ENCODE assay signal across 9 mouse cellular contexts in the genomic region with DNA sequence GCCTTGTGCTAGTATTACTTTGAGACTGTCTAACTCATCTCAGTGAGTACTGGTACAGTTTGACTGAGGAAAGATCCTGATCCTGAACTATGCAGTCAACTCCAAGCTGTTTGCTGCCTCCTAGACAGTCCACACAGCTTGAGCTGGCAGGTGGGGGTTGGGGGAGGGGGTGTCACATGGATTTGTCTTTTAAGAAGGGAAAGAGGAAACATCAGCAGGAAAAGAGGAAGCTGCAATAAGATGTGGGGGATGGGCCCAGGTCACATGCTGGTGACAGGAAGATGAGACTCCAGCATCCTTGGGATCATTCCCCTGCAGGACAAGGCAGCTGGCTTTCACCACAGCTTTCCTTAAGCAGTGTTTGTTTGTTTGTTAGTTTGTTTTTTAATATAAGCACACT. TPM values are rescaled to one million over a fixed set of nuclear protein-coding genes. Genes with fewer than 3 reads are reported as not detected.
A peak's percentile ranks its signal among the peaks of the same experiment; 100 is the strongest.
DNase-seq lines count a peak whose midpoint lies in the region; ATAC-seq and TF ChIP-seq lines count a peak whose summit lies in the region.
"Had no signal": no experiment of that assay in that cellular context is flagged by ENCODE, and none has a peak within 500 bp of the region (broad histone marks: within the 10 kb centered on the region; RNA-seq: fewer than 3 reads in every experiment).

No protein-coding gene starts in this region.

- no peak overlapping the region for H3K9ac ChIP-seq in lung, embryonic 14.5 days
- H3K9ac ChIP-seq: forebrain, embryonic 15.5 days had no signal

- no peaks in the 10 kb centered on the region for H3K36me3 ChIP-seq in G1E (replicated peaks)
- no peaks in the 10 kb centered on the region for H3K36me3 ChIP-seq in lung, embryonic 14.5 days (ENCODE audit: insufficient read depth)
- H3K36me3 ChIP-seq: forebrain, embryonic 15.5 days had no signal

- H3K4me3 ChIP-seq in G1E (ENCODE audit: low read depth, low read length): no peak overlapping the region
- no peak overlapping the region for H3K4me3 ChIP-seq in bone marrow, adult 2 months (replicated peaks; ENCODE audit: control insufficient read depth, low read depth, low read length)
- H3K4me3 ChIP-seq in lung, embryonic 14.5 days (ENCODE audit: low read depth, low read length): no peak overlapping the region
- H3K4me3 ChIP-seq: forebrain, embryonic 15.5 days had no signal

- TF ChIP-seq POLR2A in bone marrow, adult 2 months (IDR thresholded peaks at IDR 0.05; ENCODE audit: borderline replicate concordance, control insufficient read depth, low read depth, low read length): no peak

- H3K27ac ChIP-seq in bone marrow, adult 2 months (ENCODE audit: control insufficient read depth, insufficient read depth, low read depth, low read length, poor library complexity): peak overlapping the region; percentile 13; the same call in 1 of the 2 replicates
- no peak overlapping the region for H3K27ac ChIP-seq in lung, embryonic 14.5 days (ENCODE audit: low read depth)

- H3K4me2 ChIP-seq in lung, embryonic 14.5 days: no peak overlapping the region
- H3K4me2 ChIP-seq: forebrain, embryonic 15.5 days had no signal

- H3K27me3 ChIP-seq in G1E (ENCODE audit: insufficient read depth, low read length): peaks cover 10% of the 10 kb centered on the region
- no peaks in the 10 kb centered on the region for H3K27me3 ChIP-seq in lung, embryonic 14.5 days (ENCODE audit: insufficient read depth, low read length)
- H3K27me3 ChIP-seq: forebrain, embryonic 15.5 days had no signal

- H3K4me1 ChIP-seq in G1E (ENCODE audit: insufficient read depth, low read depth, low read length): peaks cover 21% of the 10 kb centered on the region
- peaks cover 3% of the 10 kb centered on the region for H3K4me1 ChIP-seq in bone marrow, adult 2 months (ENCODE audit: control insufficient read depth, insufficient read depth, low read length)
- H3K4me1 ChIP-seq in lung, embryonic 14.5 days (ENCODE audit: insufficient read depth): no peaks in the 10 kb centered on the region

- TF ChIP-seq CTCF in G1E (IDR thresholded peaks at IDR 0.05; ENCODE audit: low read depth, low read length): no peak
- no peak for TF ChIP-seq CTCF in bone marrow, adult 2 months (IDR thresholded peaks at IDR 0.05; ENCODE audit: control insufficient read depth, insufficient read depth, low read length)
- TF ChIP-seq CTCF in lung, embryonic 14.5 days (IDR thresholded peaks at IDR 0.05; ENCODE audit: low read depth): no peak

- H3K9me3 ChIP-seq in G1E (replicated peaks): no peaks in the 10 kb centered on the region
- no peaks in the 10 kb centered on the region for H3K9me3 ChIP-seq in lung, embryonic 14.5 days (ENCODE audit: low read depth, low read length)
- H3K9me3 ChIP-seq: forebrain, embryonic 15.5 days had no signal

- DNase-seq in left cerebral cortex, adult 11 months (ENCODE audit: low spot score): peak; percentile 50
- DNase-seq in left cerebral cortex, adult 8-10 months (ENCODE audit: low spot score in 2 of 2): no peak
- DNase-seq in G1E (ENCODE audit: low spot score) (no peak), MN1 (ENCODE audit: low spot score) (no peak)
- peak; percentile 39 for DNase-seq in lung, embryonic 14.5 days
- no peak for DNase-seq in cerebellum, adult 11 months
- DNase-seq in cerebellum, adult 18-20 months: no peak

- peak; percentile 36; the same call in 1 of the 2 replicates for ATAC-seq in G1E (ENCODE audit: extremely low read depth, insufficient number of reproducible peaks, low FRiP score, poor library complexity, severe bottlenecking)
- no peak for ATAC-seq in lung, embryonic 14.5 days (ENCODE audit: insufficient read depth)

RNA-seq across cellular contexts. Expression of a gene that starts 8.1 kb away (rescaled TPM):
- 1 to 10 TPM; 1.9 to 6.6 (median 3.7) TPM for total RNA-seq in left cerebral cortex, adult 8-10 months (2022)
- 0.19 TPM in 1 of 2 replicates, not detected in the other for total RNA-seq in G1E (2014; fragmentation: Nextera tagmentation)
- 0.29 and 0.38 TPM in 2 replicates for total RNA-seq in G1E (2017)
- polyA plus RNA-seq in G1E (2012): 0.01 TPM in 2 replicates
- polyA plus RNA-seq in bone marrow, adult 2 months (2011; ENCODE audit: insufficient read depth, insufficient read length, low replicate concordance, missing spikeins): 3.1 and 7.3 TPM in 2 replicates
- 1.4 and 1.8 TPM in 2 replicates for polyA plus RNA-seq in lung, embryonic 14.5 days (2014; fragmentation: Nextera tagmentation; extraction: Ambion mirVana)

RNA-seq across cellular contexts. Expression of a gene that starts 39.4 kb away (rescaled TPM):
- total RNA-seq in left cerebral cortex, adult 8-10 months (2022): 10 to 100 TPM in 3 of 4 experiments, 1 to 10 TPM in 1; 8.7 to 11.5 (median 10.7) TPM
- total RNA-seq in G1E (2014; fragmentation: Nextera tagmentation) (1.7 and 3.2 TPM in 2 replicates), G1E (2017) (3.1 and 3.5 TPM in 2 replicates)
- 0.28 and 0.30 TPM in 2 replicates for polyA plus RNA-seq in G1E (2012)
- 0.77 and 1.7 TPM in 2 replicates for polyA plus RNA-seq in bone marrow, adult 2 months (2011; ENCODE audit: insufficient read depth, insufficient read length, low replicate concordance, missing spikeins)
- polyA plus RNA-seq in lung, embryonic 14.5 days (2014; fragmentation: Nextera tagmentation; extraction: Ambion mirVana): 12.6 and 13.3 TPM in 2 replicates

Comparison
In these comparisons a context has a peak if more than half of its experiments do, and no peak if none do; other contexts are left out.
1. DNase-seq: peak in left cerebral cortex, adult 11 months (single experiment) and lung, embryonic 14.5 days (single experiment); none in left cerebral cortex, adult 8-10 months (0 of 2), G1E (single experiment), cerebellum, adult 11 months (single experiment), MN1 (single experiment) and cerebellum, adult 18-20 months (0 of 2).